Mouse (Mus musculus) olfactory bulb, adult 2 months (tissue): ENCODE results near the gene Ptpa.

Experiments used
- CTCF ChIP-seq: fragments of 200-500 bp; IDR thresholded peaks from 2 replicates; pipeline ENCODE4 v1.5.1; 2012; ENCODE audit warnings: low read depth, mild to moderate bottlenecking, low read length, moderate library complexity; ENCODE audit not compliant: insufficient read depth
- POLR2A ChIP-seq: fragments of 200-500 bp; IDR thresholded peaks from 2 replicates; pipeline ENCODE4 v1.6.1; 2012; ENCODE audit warnings: mild to moderate bottlenecking, low read depth, low read length, moderate library complexity; ENCODE audit not compliant: insufficient read depth

GRCm38 (mm10) chr2:30453570-30453969 is 37.7 kb downstream of the Ptpa start:
- TF ChIP-seq CTCF = no peak
- TF ChIP-seq POLR2A = no peak
